Mouse (Mus musculus): ENCODE measurements at regions not wholly inside any gene's neighbourhood (a gene's known extent, or its start where the extent isn't known, plus 50 kb on each side); places are given as distances from the start of the nearest gene placed in this dataset.
A peak's percentile ranks its signal among the peaks of the same experiment; 100 is the strongest.
"Not testable (repeated sequence)": the region's sequence is repeated elsewhere in the genome, so short reads cannot be mapped to it uniquely, and the experiment has no call there.

- DNase-seq (ENCODE audit: low read depth in 1 of 2, low spot score in 2 of 2) = no peak
Measured at GRCm38 (mm10) chr9:97297538-97297937, 72.2 kb downstream of the Trim42 start.

GRCm38 (mm10) chr9:97295770-97296169 is 74.0 kb downstream of the Trim42 start:
- no peak for DNase-seq (ENCODE audit: low read depth in 1 of 2, low spot score in 2 of 2)

GRCm38 (mm10) chr9:97291870-97292269 is 77.9 kb downstream of the Trim42 start:
- no peak for DNase-seq (ENCODE audit: low read depth in 1 of 2, low spot score in 2 of 2)

- DNase-seq (ENCODE audit: low read depth in 1 of 2, low spot score in 2 of 2) = no peak
Measured at GRCm38 (mm10) chr9:97284282-97284802, 85.4 kb downstream of the Trim42 start.

GRCm38 (mm10) chr9:97282090-97282489 is 87.7 kb downstream of the Trim42 start:
- DNase-seq (ENCODE audit: low read depth in 1 of 2, low spot score in 2 of 2) = no peak

GRCm38 (mm10) chr9:97275449-97275848 is 94.3 kb downstream of the Trim42 start:
- not testable (repeated sequence) for DNase-seq (ENCODE audit: low read depth in 1 of 2, low spot score in 2 of 2)

GRCm38 (mm10) chr9:97273891-97274290 is 95.9 kb downstream of the Trim42 start:
- DNase-seq (ENCODE audit: low read depth in 1 of 2, low spot score in 2 of 2) = no peak

- DNase-seq (ENCODE audit: low read depth in 1 of 2, low spot score in 2 of 2) = no peak
Measured at GRCm38 (mm10) chr9:97272061-97272460, 97.7 kb downstream of the Trim42 start.

GRCm38 (mm10) chr9:97247621-97248020 is 122.1 kb downstream of the Trim42 start:
- no peak for DNase-seq (ENCODE audit: low read depth in 1 of 2, low spot score in 2 of 2)

GRCm38 (mm10) chr9:97226074-97226473 is 115.1 kb upstream of the Slc25a36 start:
- DNase-seq (ENCODE audit: low read depth in 1 of 2, low spot score in 2 of 2) = no peak

- DNase-seq (ENCODE audit: low read depth in 1 of 2, low spot score in 2 of 2) = no peak
Measured at GRCm38 (mm10) chr9:97224549-97224948, 113.6 kb upstream of the Slc25a36 start.

- DNase-seq (ENCODE audit: low read depth in 1 of 2, low spot score in 2 of 2) = no peak
Measured at GRCm38 (mm10) chr9:97214806-97215205, 103.8 kb upstream of the Slc25a36 start.

- DNase-seq (ENCODE audit: low read depth in 1 of 2, low spot score in 2 of 2) = no peak
Measured at GRCm38 (mm10) chr9:97190321-97190860, 79.4 kb upstream of the Slc25a36 start.

- no peak for DNase-seq (ENCODE audit: low read depth in 1 of 2, low spot score in 2 of 2)
Measured at GRCm38 (mm10) chr9:97189646-97190045, 78.7 kb upstream of the Slc25a36 start.

- no peak for DNase-seq (ENCODE audit: low read depth in 1 of 2, low spot score in 2 of 2)
Measured at GRCm38 (mm10) chr9:97188616-97189330, 77.8 kb upstream of the Slc25a36 start.

- DNase-seq (ENCODE audit: low read depth in 1 of 2, low spot score in 2 of 2) = no peak
Measured at GRCm38 (mm10) chr9:97173230-97173951, 62.4 kb upstream of the Slc25a36 start.

- DNase-seq (ENCODE audit: low read depth in 1 of 2, low spot score in 2 of 2) = peak in 1 of 2 experiments; percentile 6
Measured at GRCm38 (mm10) chr9:97172075-97172474, 61.1 kb upstream of the Slc25a36 start.

- no peak for DNase-seq (ENCODE audit: low read depth in 1 of 2, low spot score in 2 of 2)
Measured at GRCm38 (mm10) chr9:97171484-97171883, 60.5 kb upstream of the Slc25a36 start.

GRCm38 (mm10) chr9:97170836-97171235 is 59.9 kb upstream of the Slc25a36 start:
- DNase-seq (ENCODE audit: low read depth in 1 of 2, low spot score in 2 of 2) = no peak

- no peak for DNase-seq (ENCODE audit: low read depth in 1 of 2, low spot score in 2 of 2)
Measured at GRCm38 (mm10) chr9:97162465-97162864, 51.5 kb upstream of the Slc25a36 start.
